Mouse (Mus musculus) liver, embryonic 14.5 days (tissue): Measurements from ENCODE around the gene Lama5. TPM values are rescaled to one million over a fixed set of nuclear protein-coding genes. Genes with fewer than 3 reads are reported as not detected.
"Not testable (repeated sequence)": the region's sequence is repeated elsewhere in the genome, so short reads cannot be mapped to it uniquely, and the experiment has no call there.

Source experiments
- ATAC-seq: fragments of 200-750 bp; cut with Nextera tagmentation; 2 replicates; pipeline ENCODE4 v1.8.0; 2017; ENCODE audit warnings: moderate number of reproducible peaks, mild to moderate bottlenecking, moderate library complexity; ENCODE audit not compliant: insufficient read depth
- DNase-seq, 3 experiments: peaks; one replicate each; pipeline ENCODE4 v3.0.0-alpha.2; 2012 to 2013; ENCODE audit warnings: low read depth in 3 of 3, low spot score in 3 of 3
- H3K27ac ChIP-seq: fragments of 300-500 bp; sonication (generic); 2 replicates; pipeline ENCODE4 v1.5.1; 2014; ENCODE audit warnings: moderate library complexity, mild to moderate bottlenecking, control low read depth, inconsistent platforms
- H3K27me3 ChIP-seq: fragments of 300-500 bp; sonication (generic); 2 replicates; pipeline ENCODE4 v1.6.1; 2014; ENCODE audit warnings: mild to moderate bottlenecking, low read length, moderate library complexity; ENCODE audit not compliant: control insufficient read depth, insufficient read depth
- H3K36me3 ChIP-seq: fragments of 300-500 bp; sonication (generic); replicated peaks from 2 replicates; pipeline ENCODE4 v1.6.1; 2014; ENCODE audit warnings: low read depth; ENCODE audit not compliant: control insufficient read depth, insufficient read depth
- H3K4me1 ChIP-seq, 2 experiments: fragments of 200-500 bp in 1 of 2; fragments of 300-500 bp in 1 of 2; sonication (generic) in 1 of 2; replicated peaks; 2 replicates each; pipeline ENCODE4 v1.6.1; 2012 to 2014; ENCODE audit warnings: antibody characterized with exemption in 1 of 2, inconsistent platforms in 1 of 2, low read length in 1 of 2; ENCODE audit not compliant: control insufficient read depth in 2 of 2, insufficient read depth in 2 of 2
- H3K4me2 ChIP-seq: fragments of 300-500 bp; sonication (generic); 2 replicates; pipeline ENCODE4 v1.6.1; 2014; ENCODE audit warnings: low read depth, mild to moderate bottlenecking, control low read depth, moderate library complexity
- H3K4me3 ChIP-seq, 2 experiments: fragments of 200-500 bp in 1 of 2; fragments of 300-500 bp in 1 of 2; sonication (generic) in 1 of 2; 2 replicates each; pipeline ENCODE4 v1.5.1; 2012 to 2014; ENCODE audit warnings: low read depth in 2 of 2, low read length in 2 of 2, mild to moderate bottlenecking in 2 of 2, control low read depth in 1 of 2, inconsistent platforms in 1 of 2, moderate library complexity in 1 of 2; ENCODE audit not compliant: insufficient read depth in 1 of 2
- H3K9ac ChIP-seq: fragments of 300-500 bp; sonication (generic); replicated peaks from 2 replicates; pipeline ENCODE4 v1.6.1; 2014; ENCODE audit warnings: mild to moderate bottlenecking, control low read depth, moderate library complexity
- H3K9me3 ChIP-seq: fragments of 300-500 bp; sonication (generic); 2 replicates; pipeline ENCODE4 v1.6.1; 2016; ENCODE audit warnings: low read length, mixed read lengths; ENCODE audit not compliant: control insufficient read depth
- CTCF ChIP-seq: IDR thresholded peaks from 2 replicates; pipeline ENCODE4 v1.5.1; 2016; ENCODE audit warnings: antibody characterized with exemption, low read depth, control low read depth
- EP300 ChIP-seq: IDR thresholded peaks from 2 replicates; pipeline ENCODE4 v1.6.1; 2016; ENCODE audit warnings: antibody characterized with exemption, low read depth
- WGBS: fragments of 180-500 bp; shearing (Covaris S2); extraction: QIAGEN DNeasy Blood & Tissue Kit; methylation state at CpG from one replicate; pipeline ENCODE4 v1.1.7; 2014; ENCODE audit not compliant: insufficient replicate concordance; 5-methylcytosine and 5-hydroxymethylcytosine counted together
- polyA plus RNA-seq, 2 experiments: library from polyadenylated mRNA; depleted of rRNA in 1 of 2; stranded (reverse) in 1 of 2; unstranded in 1 of 2; fragments of >200 nt; fragmentation: Nextera tagmentation in 1 of 2; extraction: Ambion mirVana in 1 of 2; gene quantifications; 2 replicates each; pipeline versions ENCODE4 v1.2.1 to v1.2.3; 2012 to 2014

Lama5 gene
- polyA plus RNA-seq, 2 experiments, result 1.9 to 2.7 TPM

DNA sequence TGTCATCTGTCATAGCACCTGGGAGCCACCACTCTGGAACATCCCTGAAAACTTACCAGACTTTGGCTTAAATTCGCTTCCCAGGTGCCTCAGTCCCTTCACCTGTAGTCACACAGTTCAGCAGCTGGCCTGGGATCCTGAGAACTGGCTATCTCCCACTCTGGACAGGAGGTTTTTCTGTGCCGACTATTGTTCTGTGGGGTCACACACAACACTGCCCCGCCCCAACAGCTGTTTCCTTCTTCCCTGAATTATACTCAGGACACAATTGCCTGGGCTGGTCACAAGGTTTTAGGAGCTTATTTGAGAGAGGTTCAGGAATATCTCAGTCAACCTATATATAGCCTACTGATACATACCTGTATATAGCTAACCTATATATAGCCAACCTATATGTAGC lies 36.8 kb upstream of the Lama5 start:
- H3K4me1 ChIP-seq, result peaks cover 0 to 2% of the 10 kb centered on the region in 2 experiments; a peak in 1 of 4 replicates
- H3K4me2 ChIP-seq, result no peak overlapping the region
- H3K27ac ChIP-seq, result no peak overlapping the region
- 58% methylated on average over 3 of the region's 3 CpGs for WGBS
- H3K27me3 ChIP-seq, result no peaks in the 10 kb centered on the region
- H3K36me3 ChIP-seq, result peaks cover 15% of the 10 kb centered on the region
- ATAC-seq (no peak), DNase-seq (no peak)
- H3K9me3 ChIP-seq, result no peaks in the 10 kb centered on the region
- H3K9ac ChIP-seq, result no peak overlapping the region
- TF ChIP-seq CTCF (no peak), EP300 (no peak)
- no peak overlapping the region for H3K4me3 ChIP-seq

DNA sequence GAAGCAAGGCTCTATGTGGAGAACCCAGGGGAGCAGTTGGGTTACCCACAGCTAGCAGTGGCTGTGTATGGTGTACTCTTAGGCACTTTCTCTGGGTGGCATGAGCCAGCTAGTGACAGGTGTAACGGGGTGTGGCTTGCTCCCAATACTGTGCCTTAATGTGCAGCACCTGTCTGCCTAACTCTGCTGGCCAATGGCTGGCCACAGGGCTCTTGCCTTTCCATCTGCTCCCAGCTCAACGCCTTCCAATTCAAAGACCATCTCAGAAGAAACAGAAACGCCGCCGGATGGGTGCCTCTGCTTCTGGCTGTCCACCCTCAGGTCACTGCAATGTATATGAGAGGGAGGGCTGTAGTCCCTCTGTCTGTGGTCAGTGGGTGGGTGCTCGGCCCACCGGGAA lies 36.2 kb upstream of the Lama5 start:
- H3K36me3 ChIP-seq, result peaks cover 15% of the 10 kb centered on the region

DNA sequence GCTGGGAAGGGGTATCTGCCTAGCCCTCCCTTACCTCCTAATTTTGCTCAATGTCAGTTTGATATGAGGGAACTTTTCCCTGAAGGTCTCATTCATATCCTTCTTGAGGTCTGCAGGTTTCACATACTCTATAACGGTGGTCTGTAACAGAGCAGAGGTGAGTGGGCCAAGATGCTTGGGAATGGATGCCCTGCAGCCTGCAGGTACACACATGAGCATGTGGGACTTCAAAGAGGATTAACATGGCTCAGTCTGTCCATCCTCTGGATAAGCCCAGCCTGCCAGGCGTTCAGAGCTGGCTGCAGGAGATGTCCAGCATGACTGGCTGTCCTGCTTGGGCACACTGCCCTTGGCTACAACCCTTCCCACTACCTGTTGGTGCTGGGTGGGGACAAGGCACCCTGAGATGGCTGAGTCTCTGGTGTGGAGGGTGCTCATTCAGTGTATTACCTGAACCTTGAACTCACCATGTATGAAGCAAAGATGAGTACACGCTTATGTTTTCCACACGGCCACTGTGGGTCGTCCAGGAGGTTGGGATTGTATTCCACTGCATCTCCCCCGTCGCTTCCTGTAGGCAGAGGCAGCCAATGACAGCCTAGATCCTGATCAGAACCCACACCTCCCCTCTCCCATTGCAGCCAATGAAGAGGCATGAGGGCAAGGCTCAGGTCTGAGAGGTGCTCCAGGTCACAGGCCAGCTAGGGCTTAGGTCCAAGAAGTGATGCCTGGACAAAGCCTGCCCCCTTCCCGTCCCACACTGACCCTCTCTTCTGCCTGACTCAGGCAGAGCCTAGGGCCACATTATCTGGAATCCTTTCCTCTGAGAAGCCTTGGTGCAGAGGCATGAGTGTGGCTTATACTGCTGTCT lies 35.2 kb upstream of the Lama5 start:
- H3K36me3 ChIP-seq, result peaks cover 15% of the 10 kb centered on the region
- H3K9ac ChIP-seq, result no peak overlapping the region
- H3K9me3 ChIP-seq, result no peaks in the 10 kb centered on the region
- ATAC-seq (no peak), DNase-seq (no peak)
- TF ChIP-seq CTCF, result no peak
- TF ChIP-seq EP300, result no peak
- H3K4me3 ChIP-seq, result no peak overlapping the region
- no peaks in the 10 kb centered on the region for H3K27me3 ChIP-seq
- 58% methylated on average over 8 of the region's 8 CpGs for WGBS
- H3K27ac ChIP-seq, result no peak overlapping the region
- H3K4me1 ChIP-seq, result peaks cover 0 to 7% of the 10 kb centered on the region in 2 experiments; a peak in 3 of 4 replicates
- no peak overlapping the region for H3K4me2 ChIP-seq

More for the DNA sequence above, 36.2 kb upstream of the Lama5 start:
- Histone ChIP-seq H3K4me2 (no peak overlapping the region), H3K9ac (no peak overlapping the region), H3K4me1 (peaks cover 0 to 2% of the 10 kb centered on the region in 2 experiments; a peak in 1 of 4 replicates), H3K9me3 (no peaks in the 10 kb centered on the region), H3K27me3 (no peaks in the 10 kb centered on the region), H3K27ac (no peak overlapping the region), H3K4me3 (no peak overlapping the region)
- DNase-seq (no peak), ATAC-seq (no peak)
- no peak for TF ChIP-seq EP300
- TF ChIP-seq CTCF, result no peak
- WGBS, result 71% methylated on average over 7 of the region's 7 CpGs

DNA sequence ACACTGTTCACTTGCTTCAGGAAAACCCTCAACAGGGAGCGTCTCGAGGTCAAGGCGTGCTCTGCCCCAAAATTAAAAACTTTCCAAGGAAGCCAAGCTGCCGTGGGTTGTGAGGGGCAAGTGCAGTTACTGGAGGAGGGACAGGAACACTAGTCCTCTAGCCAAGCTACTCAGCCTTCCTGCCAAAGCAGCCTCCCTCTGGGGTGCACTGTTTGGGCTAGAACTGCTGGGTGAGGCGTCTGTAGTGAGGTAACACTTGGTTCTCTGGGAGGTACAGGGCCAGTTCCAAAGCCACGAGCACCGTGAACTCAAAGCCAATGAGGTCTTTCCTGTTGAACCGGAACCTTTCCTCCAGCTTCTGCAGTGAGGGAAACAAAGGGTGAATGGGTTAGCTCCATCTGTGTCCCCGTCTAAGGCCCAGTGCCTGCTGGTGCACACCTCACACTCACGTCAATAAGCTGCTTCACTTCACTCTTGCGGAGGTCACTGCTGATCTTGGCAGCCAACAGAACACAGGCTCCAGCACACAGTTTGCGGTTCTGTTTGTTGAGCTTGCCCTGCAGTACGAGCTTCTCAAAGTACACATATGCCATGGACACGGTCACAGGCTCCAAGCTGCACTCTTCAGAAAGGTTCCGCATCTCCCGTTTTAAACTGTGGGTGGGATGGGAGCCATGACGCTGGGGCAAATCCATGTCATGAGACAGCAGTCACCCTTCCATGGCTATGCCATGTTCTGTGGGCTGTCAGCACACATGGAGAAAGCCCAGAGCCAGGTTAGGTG lies 34.4 kb upstream of the Lama5 start:
- not testable (repeated sequence) for H3K4me1 ChIP-seq, H3K9ac ChIP-seq, ATAC-seq, H3K27ac ChIP-seq, H3K4me2 ChIP-seq, DNase-seq, H3K4me3 ChIP-seq, H3K9me3 ChIP-seq, H3K27me3 ChIP-seq
- 64% methylated on average over 17 of the region's 17 CpGs for WGBS
- peaks cover 15% of the 10 kb centered on the region for H3K36me3 ChIP-seq

DNA sequence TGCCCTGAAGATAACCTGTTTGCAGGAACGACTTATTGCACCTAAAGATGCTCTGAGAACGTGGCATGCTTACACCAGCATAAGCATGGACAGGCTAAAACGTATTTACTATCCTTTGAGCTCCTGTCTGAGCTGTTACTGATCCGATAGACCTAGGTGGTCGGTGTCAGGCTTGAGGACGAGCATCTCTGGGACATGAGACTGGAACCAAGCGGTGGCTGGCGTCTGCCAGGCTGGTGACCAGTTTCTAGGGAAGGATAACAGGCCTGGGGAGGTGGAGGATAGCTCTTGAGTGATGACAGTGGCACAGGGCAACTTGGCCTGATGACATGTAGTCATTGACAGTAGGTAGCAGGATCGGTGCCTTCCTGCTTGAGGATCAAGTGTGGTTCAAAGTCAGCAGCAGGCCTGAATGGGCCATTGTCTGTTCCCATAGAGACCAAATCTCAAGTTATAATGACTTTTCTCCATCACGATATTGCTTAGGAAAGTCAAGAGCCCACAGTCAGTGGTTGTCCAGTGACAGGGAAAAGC lies 33.4 kb upstream of the Lama5 start:
- not testable (repeated sequence) for H3K27ac ChIP-seq, H3K9me3 ChIP-seq, H3K4me1 ChIP-seq, H3K4me2 ChIP-seq, ATAC-seq, H3K9ac ChIP-seq, H3K4me3 ChIP-seq, H3K27me3 ChIP-seq, DNase-seq
- WGBS, result 65% methylated on average over 10 of the region's 10 CpGs
- H3K36me3 ChIP-seq, result peaks cover 15% of the 10 kb centered on the region
